Mouse (Mus musculus) hindlimb bud, embryonic 11.5 days (tissue): ENCODE results near the gene Gcnt4.
"Not testable (repeated sequence)": the region's sequence is repeated elsewhere in the genome, so short reads cannot be mapped to it uniquely, and the experiment has no call there.

Experiments
- DNase-seq: peaks from one replicate; pipeline ENCODE4 v3.0.0-alpha.2; 2012; ENCODE audit warnings: low read depth, low spot score; ENCODE audit errors: extremely low spot score

The Gcnt4 gene

GRCm38 (mm10) chr13:96923999-96924961 is at the start of gene Gcnt4:
Gene Gcnt4, plus strand, starts transcription at chr13:96924689.
- no peak for DNase-seq

DNA sequence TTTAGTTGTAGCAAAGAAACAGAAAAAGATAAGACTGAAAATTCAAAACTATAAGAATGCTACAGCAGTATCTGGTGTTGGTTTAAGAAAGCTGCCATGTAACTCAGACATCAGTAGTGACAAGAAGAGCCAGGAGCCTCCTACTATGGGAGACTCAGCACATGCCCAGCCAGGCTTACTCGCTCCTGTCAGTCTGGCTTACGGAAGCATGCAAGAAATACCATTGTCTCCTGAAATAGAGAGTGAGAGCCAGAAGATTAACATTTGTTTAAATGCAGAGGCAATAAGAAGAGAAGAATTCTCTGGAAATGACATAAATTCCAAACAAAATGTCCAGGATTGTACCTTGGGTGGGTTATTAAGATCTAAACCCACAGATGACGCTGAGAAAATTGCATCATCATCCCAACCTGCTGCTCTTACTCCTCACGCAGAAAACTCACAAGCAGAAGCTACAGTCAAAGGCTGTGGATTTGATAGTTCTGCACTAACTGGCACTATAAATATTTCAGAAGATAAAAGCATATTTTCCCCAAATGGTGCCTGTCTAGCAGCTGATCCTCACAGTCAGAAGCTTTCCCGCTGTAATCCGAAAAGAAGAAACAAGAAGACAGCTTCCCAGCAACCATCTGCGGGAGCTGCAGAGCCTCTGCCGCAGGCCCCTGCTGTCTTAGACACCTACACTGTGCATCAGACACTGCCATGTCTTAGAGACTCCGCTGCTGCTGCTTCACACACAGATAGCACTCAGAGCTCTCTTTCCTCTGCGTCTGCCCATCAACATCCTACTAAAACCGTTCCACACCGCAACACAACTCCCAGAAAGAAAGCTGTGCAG is 46.0 kb upstream of the Gcnt4 start:
- no peak for DNase-seq

DNA sequence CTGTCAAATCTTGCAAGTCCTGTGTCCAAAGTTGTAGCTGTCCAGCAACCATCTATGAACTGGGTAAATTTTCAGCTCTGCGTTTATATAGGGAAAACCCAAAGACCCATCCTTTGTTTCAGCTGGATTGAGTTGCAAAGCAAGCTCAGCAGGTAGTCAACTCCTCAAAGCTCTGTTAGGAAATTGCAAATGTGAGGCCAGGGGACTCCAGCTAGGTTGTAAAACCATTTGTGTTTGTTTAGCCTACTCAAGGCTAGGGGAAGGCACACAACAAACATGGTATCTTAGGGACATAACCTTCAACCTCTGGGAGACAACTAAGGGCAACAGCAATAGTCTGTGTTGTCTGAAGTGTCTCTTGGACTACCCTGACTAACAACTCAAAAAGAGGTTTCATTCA is 40.0 kb upstream of the Gcnt4 start:
- DNase-seq = no peak

- DNase-seq = no peak
These were observed 34.5 kb upstream of the Gcnt4 start for GRCm38 (mm10) chr13:96889985-96890384.

DNA sequence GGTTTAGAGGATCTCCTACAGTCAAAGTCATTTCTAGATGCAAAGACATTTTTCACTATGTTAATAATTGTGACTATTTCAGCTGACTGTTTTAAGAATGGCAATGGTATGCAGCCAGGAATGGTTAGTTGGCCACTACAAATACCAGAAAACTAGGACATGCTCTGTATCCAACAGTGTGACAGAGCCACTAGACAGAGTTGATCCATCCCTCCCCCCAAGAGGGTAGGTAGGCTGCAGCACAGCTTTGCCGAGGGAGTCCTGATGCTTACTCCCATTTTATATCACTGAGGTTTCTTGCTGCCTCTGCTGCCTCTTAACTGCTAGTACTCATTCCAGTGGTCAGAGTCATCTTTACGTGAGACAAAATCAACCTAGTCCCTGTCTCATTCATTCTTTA is 29.3 kb upstream of the Gcnt4 start:
- no peak for DNase-seq

GRCm38 (mm10) chr13:96906717-96907116 is 17.8 kb upstream of the Gcnt4 start:
- DNase-seq = no peak

DNA sequence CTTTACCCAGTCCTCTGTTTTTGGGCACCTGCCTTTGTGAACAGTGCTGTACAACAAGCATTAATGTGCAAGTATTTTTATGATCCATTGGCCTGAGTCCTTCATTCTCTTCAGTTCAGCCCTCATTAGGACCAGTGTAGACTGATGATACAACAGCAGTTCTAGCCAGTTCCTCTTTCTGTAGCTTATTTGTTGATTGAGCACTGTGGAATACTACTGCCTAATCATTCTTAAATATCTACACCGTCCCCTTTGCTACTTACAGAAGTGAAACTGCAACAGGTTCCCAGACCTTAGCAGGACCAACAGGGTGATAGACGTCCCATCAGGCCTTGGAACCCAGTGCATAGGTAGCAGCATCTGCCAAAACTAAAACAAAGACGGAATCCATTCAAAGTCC is 13.3 kb upstream of the Gcnt4 start:
- no peak for DNase-seq

GRCm38 (mm10) chr13:96923134-96923533 is 1.4 kb upstream of the Gcnt4 start:
- not testable (repeated sequence) for DNase-seq

DNA sequence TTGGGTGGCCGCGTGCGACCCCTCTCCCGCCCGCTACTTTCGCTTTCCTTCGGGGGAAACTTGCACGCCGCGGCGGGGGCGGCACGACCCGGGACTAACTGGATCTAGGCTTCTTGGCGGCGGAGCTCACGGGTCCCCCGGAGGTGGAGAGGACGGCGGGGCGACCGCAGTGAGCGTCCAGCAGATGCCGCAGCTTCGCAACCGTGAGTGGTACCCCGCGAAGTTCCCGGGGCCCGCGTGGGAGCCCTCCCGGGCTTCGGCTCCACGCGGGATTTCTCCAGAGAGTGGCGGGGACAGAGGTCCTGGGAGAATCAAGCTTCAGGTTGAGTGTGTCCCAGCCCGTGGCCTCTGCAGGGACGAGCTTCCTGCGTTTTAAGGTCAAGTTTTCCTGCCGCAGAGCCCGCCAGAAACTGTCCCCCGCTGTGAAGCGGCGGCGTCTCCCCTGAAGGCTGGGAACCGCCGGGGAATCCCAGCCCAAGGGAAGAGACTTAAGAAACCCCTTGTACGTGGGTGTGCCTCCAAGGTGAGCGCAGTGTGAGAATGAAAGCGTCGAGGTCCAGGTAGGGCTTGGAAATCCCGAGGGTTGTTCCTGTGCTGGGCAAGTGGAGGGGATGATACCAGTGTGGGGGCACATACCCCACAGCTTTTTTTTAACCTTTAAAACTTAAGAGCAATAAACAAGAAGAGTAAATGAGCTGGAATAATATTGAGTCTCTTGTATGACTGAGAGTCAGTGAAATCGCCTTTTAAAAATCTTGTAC is 676 bp downstream of the Gcnt4 start:
- DNase-seq = no peak

- no peak for DNase-seq
These were observed 1.7 kb downstream of the Gcnt4 start for GRCm38 (mm10) chr13:96925991-96926725.

DNA sequence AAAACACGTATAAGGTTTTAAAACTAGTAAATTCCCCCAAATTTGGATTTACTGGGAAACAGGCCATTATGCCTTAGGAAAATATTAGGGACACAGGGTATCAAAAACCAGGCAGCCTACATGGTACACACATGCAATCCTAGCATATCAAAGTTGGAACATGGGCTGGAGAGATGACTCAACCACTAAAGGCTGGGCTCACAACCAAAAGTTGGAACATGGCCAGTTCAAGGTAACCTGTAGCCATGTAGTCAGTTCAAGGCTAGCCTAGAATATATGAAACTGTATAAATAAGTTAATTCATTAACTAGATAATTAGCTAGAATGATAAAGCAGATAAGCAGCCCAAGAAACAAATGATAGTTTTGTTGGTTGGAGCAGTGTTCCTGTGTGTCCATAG is 3.3 kb downstream of the Gcnt4 start:
- no peak for DNase-seq

DNA sequence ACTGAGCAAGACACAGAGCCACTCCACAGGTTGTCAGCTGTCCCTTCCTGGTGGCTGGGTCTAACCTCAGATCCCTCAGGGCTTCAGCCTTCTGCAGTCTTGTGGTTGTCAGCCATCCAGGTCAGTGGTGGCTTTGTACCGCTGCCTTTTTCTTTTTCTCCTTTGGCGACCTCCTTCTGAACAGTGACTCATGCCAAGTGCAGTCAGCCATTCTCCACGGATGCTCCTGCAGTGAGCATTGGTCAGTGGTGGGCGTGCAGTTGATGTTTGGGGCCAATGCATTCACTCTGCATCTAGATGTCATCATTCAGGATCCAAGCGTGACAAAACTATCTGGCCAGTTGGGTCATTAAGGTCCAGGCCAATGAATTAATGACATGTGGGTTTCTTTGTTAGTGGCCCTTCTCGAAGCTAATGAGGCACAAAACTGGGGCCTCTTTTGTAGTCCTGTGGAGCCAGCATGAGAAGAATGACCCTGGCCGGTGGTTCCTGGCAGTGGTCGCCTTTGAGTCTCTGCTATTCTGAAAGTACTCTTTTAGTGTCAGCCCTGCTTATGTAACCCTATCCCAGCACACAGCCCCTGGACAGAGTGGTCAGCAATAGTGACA is 4.0 kb downstream of the Gcnt4 start:
- DNase-seq = no peak

- DNase-seq = no peak
These were observed 8.3 kb downstream of the Gcnt4 start for GRCm38 (mm10) chr13:96932745-96933144.

DNA sequence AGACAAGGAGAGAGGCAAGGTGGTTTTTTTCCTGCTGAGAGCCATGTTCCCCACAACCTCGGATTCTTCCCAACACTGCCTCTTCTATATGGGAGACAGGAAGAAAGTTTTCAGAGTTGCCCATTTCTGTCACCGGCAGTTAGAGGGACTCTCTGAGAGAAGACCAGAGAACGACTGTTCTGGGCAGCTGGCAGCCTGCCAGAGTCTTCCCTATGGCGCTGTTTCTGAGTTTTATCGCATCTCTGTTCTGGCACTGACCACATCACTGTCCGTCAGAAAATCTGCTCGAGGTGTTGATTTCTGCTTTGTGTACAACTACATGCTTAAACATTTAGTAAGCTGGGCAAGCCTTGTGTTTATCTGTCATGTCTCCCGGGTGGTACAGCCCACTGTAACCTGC is 8.9 kb downstream of the Gcnt4 start:
- no peak for DNase-seq

GRCm38 (mm10) chr13:96936173-96936777 is 11.8 kb downstream of the Gcnt4 start:
- DNase-seq = no peak

- no peak for DNase-seq
These were observed 12.6 kb downstream of the Gcnt4 start for GRCm38 (mm10) chr13:96937059-96937558.

GRCm38 (mm10) chr13:96939680-96940079 is 15.2 kb downstream of the Gcnt4 start:
- no peak for DNase-seq

DNA sequence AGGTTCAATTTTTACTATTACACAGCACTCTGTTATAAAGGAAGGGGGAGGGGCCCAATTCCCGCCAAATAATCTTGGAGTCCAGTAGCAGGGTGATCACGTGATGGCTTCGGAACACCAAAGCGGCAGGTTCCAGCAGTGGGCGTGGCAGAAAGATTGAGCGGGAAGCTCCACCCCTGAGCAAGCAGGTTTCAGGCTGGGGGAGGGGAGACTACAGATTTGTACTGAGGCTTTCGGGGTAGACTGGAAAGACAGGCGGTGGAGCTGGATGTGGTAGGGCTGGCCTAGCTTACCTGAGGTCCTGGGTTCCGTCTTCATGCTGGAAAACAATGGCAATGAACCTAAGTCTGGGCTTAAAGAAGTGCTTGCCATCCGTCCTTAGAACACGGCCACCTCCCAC is 17.0 kb downstream of the Gcnt4 start:
- DNase-seq = not testable (repeated sequence)

GRCm38 (mm10) chr13:96943571-96943970 is 19.1 kb downstream of the Gcnt4 start:
- DNase-seq = no peak
